Mouse (Mus musculus): ENCODE results near the gene Rita1. TPM values are rescaled to one million over a fixed set of nuclear protein-coding genes. Genes with fewer than 3 reads are reported as not detected.

The Rita1 gene
- 22.7 and 23.9 TPM in 2 replicates for polyA plus RNA-seq (2012; rRNA removed)

DNA sequence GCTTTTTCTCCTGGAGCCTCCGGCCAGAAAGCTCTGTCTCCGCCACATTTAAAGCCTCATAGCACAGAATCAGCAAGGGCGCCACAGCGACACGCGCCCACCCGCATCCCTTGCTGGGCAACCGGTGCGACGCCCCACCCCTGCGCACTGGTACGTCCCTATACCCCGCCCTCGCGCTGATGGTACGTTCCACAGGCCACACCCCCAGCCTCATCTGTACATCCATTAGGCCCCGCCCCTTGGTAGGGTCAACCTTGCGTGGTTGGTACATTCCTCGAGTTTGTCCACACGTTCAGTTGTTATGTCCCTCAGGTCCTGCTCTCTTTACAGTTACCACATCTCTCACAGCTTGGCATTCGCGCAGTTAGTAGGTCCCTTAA, at the start of gene Rita1, which contains the start of gene Ddx54:
Gene Rita1, minus strand, starts transcription at position 148 of the 380 bp plus-strand sequence.
Gene Ddx54, plus strand, starts transcription at position 298 of the 380 bp plus-strand sequence.

DNA sequence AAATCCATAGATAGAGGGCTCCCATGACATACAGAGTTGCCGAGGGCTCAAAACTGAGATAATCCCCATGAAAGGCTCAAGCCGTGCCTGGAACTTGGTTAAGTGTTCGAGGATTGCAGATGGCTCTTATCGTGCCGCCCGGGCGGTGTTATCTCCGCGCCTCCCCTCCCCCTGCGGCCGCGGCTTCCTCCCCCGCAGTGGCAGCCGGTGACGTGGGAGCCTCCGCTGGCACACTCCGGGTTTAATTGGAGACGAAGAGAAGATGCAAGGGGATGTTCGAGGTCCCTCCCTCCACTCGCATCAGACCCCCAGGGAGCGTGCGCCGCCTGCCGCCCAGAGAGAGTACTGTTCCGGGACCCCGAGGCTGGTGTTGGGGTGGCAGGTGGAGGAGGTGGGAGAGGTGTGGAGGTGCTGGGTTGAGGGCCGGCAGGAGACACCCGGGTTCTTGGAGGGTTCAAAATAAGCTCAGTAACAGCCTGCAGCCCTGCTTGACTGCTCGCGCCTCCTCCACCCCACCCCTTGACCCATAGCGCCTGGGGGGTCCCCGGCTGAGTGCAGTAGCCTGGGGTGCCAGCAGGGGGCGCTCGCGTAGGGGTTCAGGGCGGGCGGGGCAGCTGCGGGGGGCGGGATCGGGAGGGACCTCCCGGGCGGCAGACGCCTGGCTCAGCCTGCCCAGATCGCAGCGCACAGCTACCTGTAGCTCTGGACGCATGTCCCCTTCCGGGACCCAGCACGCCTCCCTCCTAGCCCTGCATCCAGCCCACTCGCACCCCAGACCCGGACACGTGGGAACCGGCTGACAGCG, 36.4 kb upstream of the Rita1 start, which contains the start of gene Rasal1:
Gene Rasal1, plus strand, starts transcription at position 244 of the 805 bp plus-strand sequence.

DNA sequence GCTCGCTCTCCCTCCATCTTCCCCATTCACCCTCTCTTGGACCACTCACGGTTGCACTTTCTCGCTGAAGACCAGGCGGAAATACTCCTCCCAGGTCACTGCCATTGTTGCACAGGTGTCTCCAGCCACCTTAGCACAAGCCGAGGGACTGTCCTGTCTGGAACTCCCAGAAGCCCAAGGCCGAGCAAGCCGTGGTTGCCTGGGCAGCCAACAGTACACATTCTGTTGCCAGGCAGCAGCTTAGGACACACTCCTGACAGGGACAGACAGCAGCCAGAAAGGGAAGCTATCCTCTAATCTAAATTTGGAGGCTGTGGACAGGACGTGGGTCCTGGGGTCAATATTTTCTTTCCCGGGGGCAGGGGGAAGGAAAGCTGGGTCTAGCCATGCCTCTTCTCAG, 21.7 kb upstream of the Rita1 start, which contains the start of gene Cfap73:
Gene Cfap73, minus strand, starts transcription at position 105 of the 400 bp plus-strand sequence.

GRCm38 (mm10) chr5:120588569-120589094, 23.8 kb downstream of the Rita1 start, which contains the start of the genes Tpcn1 and Iqcd:
TSS of gene Tpcn1 (minus strand) at chr5:120588673.
TSS of gene Iqcd (plus strand) at chr5:120589016.

Other genes with a start within 250 kb of the Rita1 start
- gene Lhx5, start 180.9 kb downstream of the Rita1 start, polyA plus RNA-seq (2012; rRNA removed) = 13.6 and 21.9 TPM in 2 replicates
- gene Sdsl, start 139.8 kb downstream of the Rita1 start, polyA plus RNA-seq (2012; rRNA removed) = 5.2 and 5.9 TPM in 2 replicates
- 0.06 TPM in 2 replicates for gene Sds, start 136.1 kb downstream of the Rita1 start, polyA plus RNA-seq (2012; rRNA removed)
- 10.0 and 17.9 TPM in 2 replicates for gene Plbd2, start 109.0 kb downstream of the Rita1 start, polyA plus RNA-seq (2012; rRNA removed)
- gene Slc8b1, start 101.4 kb downstream of the Rita1 start, polyA plus RNA-seq (2012; rRNA removed) = 4.4 and 5.1 TPM in 2 replicates
- 14.3 and 26.2 TPM in 2 replicates for gene Tpcn1, start 23.9 kb downstream of the Rita1 start, polyA plus RNA-seq (2012; rRNA removed)
- 1.7 and 3.7 TPM in 2 replicates for gene Iqcd, start 23.6 kb downstream of the Rita1 start, polyA plus RNA-seq (2012; rRNA removed)
- gene Ddx54, start 150 bp upstream of the Rita1 start, polyA plus RNA-seq (2012; rRNA removed) = 38.4 and 40.1 TPM in 2 replicates
- 0.09 and 0.11 TPM in 2 replicates for gene Cfap73, start 21.6 kb upstream of the Rita1 start, polyA plus RNA-seq (2012; rRNA removed)
- gene Rasal1, start 36.2 kb upstream of the Rita1 start, polyA plus RNA-seq (2012; rRNA removed) = 0.14 and 0.24 TPM in 2 replicates
- gene Dtx1, start 99.3 kb upstream of the Rita1 start, polyA plus RNA-seq (2012; rRNA removed) = 9.1 and 13.1 TPM in 2 replicates
- gene Oas2, start 137.3 kb upstream of the Rita1 start, polyA plus RNA-seq (2012; rRNA removed) = 0.36 and 0.40 TPM in 2 replicates
- 0.14 and 0.19 TPM in 2 replicates for gene Oas3, start 165.1 kb upstream of the Rita1 start, polyA plus RNA-seq (2012; rRNA removed)
- gene Oas1e, start 182.9 kb upstream of the Rita1 start, polyA plus RNA-seq (2012; rRNA removed) = 0.04 and 0.09 TPM in 2 replicates
- 0.47 and 0.71 TPM in 2 replicates for gene Oas1c, start 199.9 kb upstream of the Rita1 start, polyA plus RNA-seq (2012; rRNA removed)
- gene Oas1f, start 234.8 kb upstream of the Rita1 start, polyA plus RNA-seq (2012; rRNA removed) = not detected in 2 replicates
- gene Oas1h, start 248.8 kb upstream of the Rita1 start, polyA plus RNA-seq (2012; rRNA removed) = not detected in 2 replicates